Mouse (Mus musculus): ENCODE results near the gene Sri. TPM values are rescaled to one million over a fixed set of nuclear protein-coding genes. Genes with fewer than 3 reads are reported as not detected.

Gene Sri
- polyA plus RNA-seq, 1 experiment from 2014 or later = 294 TPM

DNA sequence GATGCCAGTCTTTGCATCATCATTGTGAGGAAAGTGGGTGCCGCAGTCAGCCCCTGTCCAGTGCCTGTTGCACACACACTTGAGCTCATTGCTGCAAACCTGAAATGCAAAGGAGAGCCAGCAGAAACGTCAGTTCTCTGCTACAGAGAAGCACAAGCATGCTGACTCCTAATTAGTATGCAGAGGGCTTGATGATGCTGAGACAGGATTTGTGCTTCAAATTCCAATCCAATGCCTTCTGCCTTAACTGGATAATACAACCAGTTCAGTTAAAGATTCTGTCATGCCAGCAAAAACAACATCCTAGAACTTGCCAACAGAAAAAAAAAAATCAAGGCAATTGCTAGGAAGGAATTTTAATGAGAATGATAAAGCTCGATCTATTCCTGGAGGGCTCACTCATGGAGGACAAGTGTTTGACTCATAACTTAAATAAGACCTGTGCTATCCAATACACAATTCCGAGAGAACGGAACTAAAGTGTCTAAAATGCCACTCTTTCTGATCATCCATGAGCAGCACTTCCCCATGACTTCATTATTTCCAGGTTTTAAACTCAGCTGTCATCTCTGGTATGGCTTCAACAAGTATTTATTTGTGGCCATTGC is 70.8 kb downstream of the Sri start:
- no peaks in the 10 kb centered on the region for H3K36me3 ChIP-seq
- H3K4me2 ChIP-seq = no peak overlapping the region
- H3K27ac ChIP-seq = no peak overlapping the region
- H3K9me3 ChIP-seq = no peaks in the 10 kb centered on the region
- no peaks in the 10 kb centered on the region for H3K4me1 ChIP-seq
- WGBS = 71% methylated on average over 5 of the region's 5 CpGs
- no peaks in the 10 kb centered on the region for H3K27me3 ChIP-seq
- no peak overlapping the region for H3K9ac ChIP-seq
- no peak overlapping the region for H3K4me3 ChIP-seq
- ATAC-seq (ENCODE audit: insufficient number of reproducible peaks, low FRiP score, low TSS enrichment, low read depth) = no peak

Other genes with a start within 250 kb of the Sri start
- gene Steap4, start 85.6 kb upstream of the Sri start, polyA plus RNA-seq (2015; fragmentation: Nextera tagmentation; extraction: Ambion mirVana) = 12.6 and 15.9 TPM in 2 replicates

Data from limb, embryonic 15.5 days (tissue).